Mouse (Mus musculus) hindbrain, postnatal 0 days (tissue): ENCODE measurements at regions not wholly inside any gene's neighbourhood (a gene's known extent, or its start where the extent isn't known, plus 50 kb on each side); places are given as distances from the start of the nearest gene placed in this dataset.

Experiments used
- ATAC-seq: fragments of 200-750 bp; cut with Nextera tagmentation; 2 replicates; pipeline ENCODE4 v1.8.0; 2017; ENCODE audit warnings: mild to moderate bottlenecking, moderate TSS enrichment, moderate library complexity
- DNase-seq: peaks from one replicate; pipeline ENCODE4 v3.0.0-alpha.2; 2015; ENCODE audit warnings: low spot score
- H3K27ac ChIP-seq: fragments of 300-500 bp; sonication (generic); 2 replicates; pipeline ENCODE4 v1.5.1; 2014; ENCODE audit warnings: mild to moderate bottlenecking
- H3K27me3 ChIP-seq: fragments of 300-500 bp; sonication (generic); 2 replicates; pipeline ENCODE4 v1.6.1; 2014; ENCODE audit warnings: low read length, mixed read lengths; ENCODE audit not compliant: insufficient read depth
- H3K36me3 ChIP-seq: fragments of 300-500 bp; sonication (generic); 2 replicates; pipeline ENCODE4 v1.6.1; 2014; ENCODE audit warnings: low read length, mixed read lengths; ENCODE audit not compliant: insufficient read depth
- H3K4me1 ChIP-seq: fragments of 300-500 bp; sonication (generic); 2 replicates; pipeline ENCODE4 v1.6.1; 2014; ENCODE audit warnings: antibody characterized with exemption, low read length, mixed read lengths; ENCODE audit not compliant: insufficient read depth
- H3K4me2 ChIP-seq: fragments of 300-500 bp; sonication (generic); 2 replicates; pipeline ENCODE4 v1.6.1; 2014; ENCODE audit warnings: low read depth, mild to moderate bottlenecking, low read length, moderate library complexity, mixed read lengths
- H3K4me3 ChIP-seq: fragments of 300-500 bp; sonication (generic); 2 replicates; pipeline ENCODE4 v1.5.1; 2014; ENCODE audit warnings: low read length
- H3K9ac ChIP-seq: fragments of 300-500 bp; sonication (generic); replicated peaks from 2 replicates; pipeline ENCODE4 v1.6.1; 2014; ENCODE audit warnings: mild to moderate bottlenecking, low read length, moderate library complexity, mixed read lengths
- H3K9me3 ChIP-seq: fragments of 300-500 bp; sonication (generic); 2 replicates; pipeline ENCODE4 v1.6.1; 2016; ENCODE audit warnings: low read length, mixed read lengths
- CTCF ChIP-seq: IDR thresholded peaks from 2 replicates; pipeline ENCODE4 v1.5.1; 2016; ENCODE audit warnings: antibody characterized with exemption, control low read depth, low read depth
- WGBS: fragments of 180-500 bp; shearing (Covaris S2); extraction: QIAGEN DNeasy Blood & Tissue Kit; methylation state at CpG from one replicate; pipeline ENCODE4 v1.1.7; 2014; 5-methylcytosine and 5-hydroxymethylcytosine counted together

- no peak overlapping the region for H3K9ac ChIP-seq
- WGBS: 52% methylated on average over 12 of the region's 12 CpGs
- TF ChIP-seq CTCF: no peak
- H3K4me2 ChIP-seq: no peak overlapping the region
- ATAC-seq: peak; percentile 34; the same call in 1 of the 2 replicates
- peak; percentile 5 for DNase-seq
- no peak overlapping the region for H3K4me3 ChIP-seq
- H3K36me3 ChIP-seq: no peaks in the 10 kb centered on the region
- 0 out of 2 replicates have a peak, but pooled peaks cover 4% of the 10 kb centered on the region for H3K4me1 ChIP-seq
- H3K27me3 ChIP-seq: no peaks in the 10 kb centered on the region
- H3K9me3 ChIP-seq: no peaks in the 10 kb centered on the region
- 0 out of 2 replicates have a peak overlapping the region, but pooled peaks have one; percentile 3 for H3K27ac ChIP-seq
Observed at GRCm38 (mm10) chr11:23141100-23141837, 114.6 kb upstream of the Xpo1 start.

GRCm38 (mm10) chr11:23148048-23148596 lies 107.7 kb upstream of the Xpo1 start:
- no peak for ATAC-seq
- no peaks in the 10 kb centered on the region for H3K9me3 ChIP-seq

GRCm38 (mm10) chr11:23149556-23150244 lies 106.1 kb upstream of the Xpo1 start:
- H3K4me3 ChIP-seq: no peak overlapping the region
- H3K9ac ChIP-seq: no peak overlapping the region
- ATAC-seq (0 out of 2 replicates have a peak, but pooled peaks have one; percentile 73), DNase-seq (peak; percentile 82)
- no peak overlapping the region for H3K4me2 ChIP-seq
- no peaks in the 10 kb centered on the region for H3K27me3 ChIP-seq
- H3K36me3 ChIP-seq: no peaks in the 10 kb centered on the region
- no peaks in the 10 kb centered on the region for H3K4me1 ChIP-seq
- WGBS: 69% methylated on average over 5 of the region's 5 CpGs
- H3K9me3 ChIP-seq: no peaks in the 10 kb centered on the region
- peak; percentile 74 for TF ChIP-seq CTCF
- no peak overlapping the region for H3K27ac ChIP-seq

More at GRCm38 (mm10) chr11:23148048-23148596, 107.7 kb upstream of the Xpo1 start:
- H3K4me3 ChIP-seq: no peak overlapping the region
- no peak for TF ChIP-seq CTCF
- H3K36me3 ChIP-seq: no peaks in the 10 kb centered on the region
- H3K27ac ChIP-seq: no peak overlapping the region
- no peak overlapping the region for H3K9ac ChIP-seq
- DNase-seq: no peak
- H3K27me3 ChIP-seq: no peaks in the 10 kb centered on the region
- WGBS: 75% methylated on average over 8 of the region's 8 CpGs
- H3K4me2 ChIP-seq: no peak overlapping the region
- H3K4me1 ChIP-seq: no peaks in the 10 kb centered on the region

GRCm38 (mm10) chr11:23154851-23155250 lies 101.0 kb upstream of the Xpo1 start:
- Histone ChIP-seq H3K27ac (no peak overlapping the region), H3K36me3 (no peaks in the 10 kb centered on the region), H3K4me1 (no peaks in the 10 kb centered on the region), H3K4me3 (no peak overlapping the region), H3K9ac (no peak overlapping the region), H3K9me3 (no peaks in the 10 kb centered on the region), H3K4me2 (no peak overlapping the region), H3K27me3 (no peaks in the 10 kb centered on the region)
- no peak for TF ChIP-seq CTCF
- 51% methylated on average over 1 of the region's 1 CpGs for WGBS
- DNase-seq (no peak), ATAC-seq (no peak)

- no peak overlapping the region for H3K9ac ChIP-seq
- TF ChIP-seq CTCF: no peak
- no peak overlapping the region for H3K4me3 ChIP-seq
- 82% methylated on average over 12 of the region's 12 CpGs for WGBS
- H3K27ac ChIP-seq: no peak overlapping the region
- H3K4me1 ChIP-seq: no peaks in the 10 kb centered on the region
- H3K4me2 ChIP-seq: no peak overlapping the region
- ATAC-seq: no peak
- DNase-seq: no peak
- no peaks in the 10 kb centered on the region for H3K9me3 ChIP-seq
- H3K36me3 ChIP-seq: no peaks in the 10 kb centered on the region
- H3K27me3 ChIP-seq: no peaks in the 10 kb centered on the region
Observed at GRCm38 (mm10) chr11:23168546-23169218, 87.2 kb upstream of the Xpo1 start.

GRCm38 (mm10) chr11:23169742-23170428 lies 86.0 kb upstream of the Xpo1 start:
- DNase-seq (no peak), ATAC-seq (no peak)
- WGBS: 83% methylated on average over 3 of the region's 3 CpGs
- Histone ChIP-seq H3K9ac (no peak overlapping the region), H3K4me3 (no peak overlapping the region), H3K27ac (no peak overlapping the region), H3K4me1 (no peaks in the 10 kb centered on the region), H3K9me3 (no peaks in the 10 kb centered on the region), H3K27me3 (no peaks in the 10 kb centered on the region), H3K36me3 (no peaks in the 10 kb centered on the region), H3K4me2 (no peak overlapping the region)
- no peak for TF ChIP-seq CTCF
